Mouse (Mus musculus) adrenal gland, postnatal 36 days (tissue): ENCODE data around the gene Mogs. TPM values are rescaled to one million over a fixed set of nuclear protein-coding genes. Genes with fewer than 3 reads are reported as not detected.
A peak's percentile ranks its signal among the peaks of the same experiment; 100 is the strongest.

ENCODE experiments used
- DNase-seq, 2 experiments: peaks; one replicate each; pipeline ENCODE4 v3.0.0; 2021; ENCODE audit warnings: mixed read lengths in 1 of 2
- long read RNA-seq, 2 experiments: library from polyadenylated mRNA; stranded (forward); transcript quantifications; one replicate each; pipeline ENCODE4 v2.0.0; 2021; ENCODE audit warnings: borderline sequencing depth in 2 of 2
- total RNA-seq, 2 experiments: library from RNA; stranded (reverse); gene quantifications; 2 replicates each; pipeline ENCODE4 v1.2.3; 2021

The Mogs gene
- total RNA-seq: 10 to 100 TPM; 58.3 to 77.1 TPM
- long read RNA-seq, experiment 1, transcript Mogs-201 (4 exons, 2,780 nt): major isoform, 121 of 158 reads
- long read RNA-seq, experiment 1, partial matches to known transcripts: 3 of 158 reads
- long read RNA-seq, experiment 1, other reads (novel, unspliced or antisense): 32 of 158 reads
- long read RNA-seq, experiment 2, transcript Mogs-201 (4 exons, 2,780 nt): major isoform, 51 of 56 reads
- long read RNA-seq, experiment 2, partial matches to known transcripts: 0 of 56 reads
- long read RNA-seq, experiment 2, other reads (novel, unspliced or antisense): 5 of 56 reads

- peak; percentile 98 to 99 for DNase-seq
These were observed at the start of gene Mogs for GRCm38 (mm10) chr6:83115011-83115671. Mogs (plus strand) TSS chr6:83115496.

GRCm38 (mm10) chr6:83065995-83066394, 49.3 kb upstream of the Mogs start:
- DNase-seq: no peak

GRCm38 (mm10) chr6:83066441-83066840, 48.9 kb upstream of the Mogs start:
- no peak for DNase-seq

DNA sequence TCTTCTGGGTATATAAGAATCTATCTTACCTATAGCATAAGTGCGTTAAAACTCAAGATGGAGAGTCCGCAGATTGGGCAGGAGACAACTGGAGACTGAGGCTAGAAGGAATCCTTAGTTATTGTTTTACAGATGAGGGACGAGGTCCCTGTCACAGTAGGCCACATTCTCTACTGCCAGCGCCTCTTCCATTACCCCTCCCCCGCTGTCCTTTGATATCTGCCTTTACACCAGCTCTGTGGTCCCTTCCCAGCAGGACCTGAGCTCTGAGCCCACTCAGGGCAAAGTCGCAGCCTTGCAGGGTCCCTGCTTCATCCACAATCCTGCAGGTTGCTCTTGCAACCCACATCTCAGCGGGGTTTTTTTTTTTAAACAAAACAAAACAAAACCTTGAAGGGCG, 47.1 kb upstream of the Mogs start:
- no peak for DNase-seq

DNA sequence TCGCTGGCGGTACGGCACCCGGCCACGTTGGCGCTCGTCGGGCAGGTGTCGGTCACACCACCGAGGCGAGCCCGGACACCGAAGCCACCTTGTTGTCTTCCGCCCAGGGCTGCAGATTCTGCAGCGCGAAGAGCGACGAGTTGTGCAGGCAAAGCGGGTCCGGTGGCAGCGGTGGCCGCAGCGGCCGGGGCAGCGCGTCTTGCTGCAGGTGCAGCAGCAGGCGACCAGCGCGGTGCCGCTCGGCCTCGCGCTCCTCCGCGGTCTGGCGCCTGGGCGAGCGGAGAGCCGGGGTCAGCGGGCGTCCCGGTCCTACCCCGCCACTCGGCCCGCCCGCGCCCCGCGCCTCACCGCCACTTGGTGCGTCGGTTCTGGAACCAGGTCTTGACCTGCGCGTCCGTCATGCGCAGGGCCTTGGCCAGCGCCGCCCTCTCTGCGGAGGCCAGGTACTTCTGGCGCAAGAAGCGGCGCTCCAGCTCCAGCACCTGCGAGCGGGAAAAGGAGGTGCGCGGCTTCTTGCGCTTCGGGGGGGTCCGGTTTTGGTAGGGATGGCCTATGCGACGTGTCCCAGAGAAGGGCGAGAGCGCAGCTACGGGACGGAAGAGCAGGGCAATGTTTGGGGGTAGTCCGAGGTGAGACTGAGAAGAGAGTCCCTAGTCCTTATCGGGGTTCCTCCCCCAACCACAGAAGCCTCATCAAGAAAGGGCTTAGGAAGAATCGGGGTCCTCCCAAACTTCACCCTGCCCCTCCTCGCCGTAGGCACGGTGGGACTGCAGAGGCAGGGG, 46.4 kb upstream of the Mogs start:
- peak in 1 of 2 experiments; percentile 23 for DNase-seq

- DNase-seq: no peak
These were observed 45.6 kb upstream of the Mogs start for GRCm38 (mm10) chr6:83069488-83070246.

GRCm38 (mm10) chr6:83070247-83070310, 45.2 kb upstream of the Mogs start, which contains the start of gene Tlx2:
Tlx2 (minus strand) TSS chr6:83070293.
- DNase-seq: no peak

DNA sequence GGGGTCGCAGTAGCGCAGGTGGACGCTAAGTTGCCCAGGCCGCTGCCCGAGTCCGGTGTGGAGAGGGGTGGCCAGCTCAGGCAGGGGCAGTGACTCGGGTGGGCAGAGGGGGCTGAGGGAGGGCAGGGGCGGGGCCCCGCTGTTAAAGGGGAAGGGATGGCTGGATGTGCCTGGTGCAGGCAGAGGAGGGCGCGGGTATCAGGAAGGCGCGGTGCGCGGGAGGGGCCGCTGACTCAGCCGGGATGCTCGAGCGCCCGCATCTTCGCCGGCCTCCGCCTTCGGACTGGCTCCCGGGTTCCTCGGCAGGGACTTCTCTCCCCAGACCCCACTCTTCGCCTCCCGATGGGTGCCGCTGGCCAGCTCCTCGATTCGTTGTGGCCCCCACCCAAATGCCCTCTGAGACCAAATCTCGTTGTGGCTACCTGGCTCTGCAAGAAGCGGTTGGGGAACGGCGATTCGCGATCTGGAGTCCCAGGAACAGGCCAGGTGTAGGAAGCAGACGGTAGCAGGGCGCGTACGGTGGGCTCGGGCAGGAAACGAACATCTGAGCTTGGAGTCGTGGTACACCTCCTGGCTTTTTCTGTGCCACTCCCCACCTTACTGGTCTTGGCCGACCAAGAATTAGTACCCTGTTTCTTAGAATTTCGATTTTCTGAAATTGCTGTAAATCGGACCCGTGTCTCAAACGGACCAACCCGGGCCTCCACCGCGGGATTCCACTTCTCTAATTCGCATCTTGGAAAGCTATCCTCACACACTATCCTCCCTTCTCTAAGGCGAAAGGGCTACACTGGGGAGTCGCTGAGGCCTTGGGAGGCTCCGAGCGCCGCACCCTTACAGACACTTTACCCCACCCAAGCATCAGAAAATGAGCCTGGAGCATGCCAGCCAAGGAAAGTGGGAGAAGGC, 44.7 kb upstream of the Mogs start:
- DNase-seq: peak; percentile 38 to 43

DNA sequence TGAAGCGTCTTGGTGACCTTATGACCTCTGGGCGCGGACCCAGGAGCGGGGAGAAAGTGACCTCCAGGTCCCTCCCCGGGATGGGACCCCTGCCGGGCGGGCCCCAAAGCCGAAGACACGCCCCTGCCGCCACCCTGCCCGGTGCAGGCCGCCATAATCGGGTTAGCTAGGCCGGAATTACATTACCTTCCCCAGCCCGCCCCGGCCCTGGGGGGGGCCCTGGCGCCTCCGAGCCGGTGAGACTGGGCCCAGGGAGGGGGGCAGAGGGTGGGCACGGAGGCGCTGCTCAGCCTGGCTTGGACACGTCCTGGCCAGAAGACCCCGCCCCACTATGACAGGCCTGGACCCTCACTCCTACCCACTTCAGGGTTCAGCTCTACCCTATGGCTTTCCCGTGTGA, 44.1 kb upstream of the Mogs start:
- DNase-seq: peak; percentile 37 to 48

GRCm38 (mm10) chr6:83074979-83075378, 40.3 kb upstream of the Mogs start:
- DNase-seq: peak in 1 of 2 experiments; percentile 37

DNA sequence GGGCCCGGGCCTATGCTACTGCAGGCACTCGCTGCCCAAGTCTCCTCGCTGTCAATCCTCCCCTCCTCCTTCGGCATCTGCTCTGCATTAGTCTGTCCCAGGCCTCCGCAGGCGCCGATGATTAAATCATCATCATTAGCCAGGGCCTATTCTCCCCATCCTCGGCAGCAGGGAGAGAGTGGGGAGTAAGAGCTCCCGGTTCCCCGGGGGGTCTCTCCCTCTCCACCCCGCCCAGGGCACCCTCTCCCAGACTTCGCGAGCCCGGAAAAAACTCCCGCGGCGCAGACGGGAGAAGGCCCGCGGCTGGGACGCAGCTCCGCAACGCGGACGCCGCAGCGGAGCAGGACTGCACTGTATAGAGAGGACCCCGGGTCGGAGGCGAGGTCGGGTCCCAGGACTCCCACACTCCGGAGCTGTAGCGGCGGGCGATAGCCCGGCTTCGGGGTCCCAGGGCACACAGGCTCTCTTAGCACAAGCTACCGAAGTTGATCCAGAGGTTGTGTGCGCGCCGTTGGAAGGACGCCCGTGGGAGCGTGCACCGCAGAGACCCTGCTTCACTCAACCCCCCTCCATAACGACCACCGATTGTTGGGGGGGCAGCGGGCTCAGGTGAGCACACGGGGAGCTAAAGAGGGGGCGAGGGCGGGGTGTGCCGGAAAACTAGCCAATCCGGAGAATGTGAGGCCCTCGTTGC, 37.5 kb upstream of the Mogs start, which contains the start of gene Pcgf1:
Gene Pcgf1 (plus strand): TSS at position 240 of the 694 bp plus-strand sequence.
- DNase-seq: peak; percentile 55 to 65

GRCm38 (mm10) chr6:83078324-83078858, 36.9 kb upstream of the Mogs start:
- DNase-seq: peak; percentile 98 to 99

DNA sequence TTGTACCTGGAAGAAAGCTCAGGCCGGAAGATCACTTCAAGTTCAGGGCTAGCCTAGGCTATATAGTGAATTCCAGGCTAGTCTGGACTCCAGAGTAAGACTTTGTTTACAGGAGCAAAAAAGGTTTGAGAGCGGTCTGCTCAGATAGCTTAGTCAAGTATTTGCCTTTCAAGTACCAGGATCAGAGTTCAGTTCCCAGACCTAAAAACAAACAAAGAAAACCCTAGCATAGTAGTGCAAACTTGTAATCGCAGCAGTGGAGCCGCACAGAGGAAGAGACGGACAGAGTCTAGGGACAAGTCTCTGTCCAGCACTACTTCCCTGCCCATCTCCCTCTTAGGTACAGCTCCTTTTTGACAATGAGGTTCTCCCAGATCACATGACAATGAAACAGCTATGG, 35.1 kb upstream of the Mogs start:
- DNase-seq: no peak

- DNase-seq: no peak
These were observed 31.8 kb upstream of the Mogs start for GRCm38 (mm10) chr6:83083497-83083896.

- no peak for DNase-seq
These were observed 30.8 kb upstream of the Mogs start for GRCm38 (mm10) chr6:83084477-83084876.

- peak; percentile 57 to 66 for DNase-seq
These were observed 28.9 kb upstream of the Mogs start, which contains the start of gene Lbx2 for GRCm38 (mm10) chr6:83086121-83087035. Lbx2 (plus strand) TSS chr6:83086367.

DNA sequence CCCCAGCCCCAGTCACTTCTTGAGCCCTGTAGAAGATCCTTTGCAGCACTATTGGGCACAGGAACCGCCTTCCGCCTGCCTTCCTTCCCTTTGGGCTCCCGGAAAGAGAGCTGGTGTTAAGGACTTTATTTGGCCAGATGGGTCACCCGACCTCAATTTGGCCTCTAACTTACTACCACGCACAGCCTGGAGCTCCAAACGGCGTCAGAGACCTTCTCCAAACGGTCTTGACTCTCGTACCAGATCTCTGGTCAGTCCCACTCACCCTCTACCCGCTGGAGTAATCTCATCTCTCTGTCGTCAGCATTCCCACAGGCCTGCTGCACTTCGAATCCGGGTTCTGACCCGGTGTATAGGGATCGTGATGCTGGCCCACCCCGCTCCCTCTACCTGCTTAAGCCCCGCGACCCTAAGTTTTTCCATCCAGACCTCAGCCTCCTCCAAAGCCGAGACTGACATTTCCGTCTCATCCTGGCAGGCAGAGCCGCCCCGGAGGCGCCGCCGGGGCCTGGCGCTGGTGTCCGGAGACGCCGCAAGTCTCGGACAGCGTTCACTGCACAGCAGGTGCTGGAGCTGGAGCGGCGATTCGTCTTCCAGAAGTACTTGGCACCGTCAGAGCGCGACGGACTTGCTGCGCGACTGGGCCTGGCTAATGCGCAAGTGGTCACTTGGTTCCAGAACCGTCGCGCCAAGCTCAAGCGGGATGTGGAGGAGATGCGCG, 27.9 kb upstream of the Mogs start:
- DNase-seq: peak; percentile 73 to 78

DNA sequence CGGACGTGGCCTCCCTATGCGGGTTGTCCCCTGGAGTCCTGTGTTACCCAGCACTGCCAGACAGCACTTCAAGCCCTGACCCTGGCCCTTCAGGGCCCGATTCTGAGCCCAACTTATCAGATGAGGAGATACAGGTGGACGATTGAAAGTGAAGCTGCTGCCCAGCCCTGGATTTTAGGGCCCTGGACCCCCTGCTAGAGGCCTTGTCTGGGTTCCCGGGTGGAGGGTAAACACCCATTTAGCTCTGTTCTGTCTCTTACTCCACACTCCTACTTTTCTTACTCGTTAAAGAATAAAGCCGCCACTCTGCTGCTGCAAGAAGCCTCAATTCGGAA, 27.4 kb upstream of the Mogs start:
- no peak for DNase-seq
